Mouse (Mus musculus): ENCODE results near the gene Hdac9.
"Not testable (repeated sequence)": the region's sequence is repeated elsewhere in the genome, so short reads cannot be mapped to it uniquely, and the experiment has no call there.

Gene Hdac9

GRCm38 (mm10) chr12:34087292-34087942 lies 829.5 kb downstream of the Hdac9 start:
- DNase-seq (ENCODE audit: low spot score in 2 of 2), result no peak

GRCm38 (mm10) chr12:34076981-34077380 lies 839.9 kb downstream of the Hdac9 start:
- DNase-seq (ENCODE audit: low spot score in 2 of 2), result no peak

GRCm38 (mm10) chr12:34075805-34076509 lies 840.9 kb downstream of the Hdac9 start:
- no peak for DNase-seq (ENCODE audit: low spot score in 2 of 2)

- no peak for DNase-seq (ENCODE audit: low spot score in 2 of 2)
These were observed 864.4 kb downstream of the Hdac9 start for GRCm38 (mm10) chr12:34052508-34052907.

- DNase-seq (ENCODE audit: low spot score in 2 of 2), result no peak
These were observed 864.9 kb downstream of the Hdac9 start for GRCm38 (mm10) chr12:34052036-34052435.

GRCm38 (mm10) chr12:34051112-34051511 lies 865.8 kb downstream of the Hdac9 start:
- no peak for DNase-seq (ENCODE audit: low spot score in 2 of 2)

GRCm38 (mm10) chr12:34040949-34041348 lies 875.9 kb downstream of the Hdac9 start:
- no peak for DNase-seq (ENCODE audit: low spot score in 2 of 2)

- DNase-seq (ENCODE audit: low spot score in 2 of 2), result no peak
These were observed 876.8 kb downstream of the Hdac9 start for GRCm38 (mm10) chr12:34040061-34040460.

GRCm38 (mm10) chr12:34009796-34010195 lies 907.1 kb downstream of the Hdac9 start:
- DNase-seq (ENCODE audit: low spot score in 2 of 2), result not testable (repeated sequence)

Data from cerebellum, postnatal 4 days (tissue).